Comparison of ENCODE assay signal across 8 mouse cellular contexts in the genomic region with DNA sequence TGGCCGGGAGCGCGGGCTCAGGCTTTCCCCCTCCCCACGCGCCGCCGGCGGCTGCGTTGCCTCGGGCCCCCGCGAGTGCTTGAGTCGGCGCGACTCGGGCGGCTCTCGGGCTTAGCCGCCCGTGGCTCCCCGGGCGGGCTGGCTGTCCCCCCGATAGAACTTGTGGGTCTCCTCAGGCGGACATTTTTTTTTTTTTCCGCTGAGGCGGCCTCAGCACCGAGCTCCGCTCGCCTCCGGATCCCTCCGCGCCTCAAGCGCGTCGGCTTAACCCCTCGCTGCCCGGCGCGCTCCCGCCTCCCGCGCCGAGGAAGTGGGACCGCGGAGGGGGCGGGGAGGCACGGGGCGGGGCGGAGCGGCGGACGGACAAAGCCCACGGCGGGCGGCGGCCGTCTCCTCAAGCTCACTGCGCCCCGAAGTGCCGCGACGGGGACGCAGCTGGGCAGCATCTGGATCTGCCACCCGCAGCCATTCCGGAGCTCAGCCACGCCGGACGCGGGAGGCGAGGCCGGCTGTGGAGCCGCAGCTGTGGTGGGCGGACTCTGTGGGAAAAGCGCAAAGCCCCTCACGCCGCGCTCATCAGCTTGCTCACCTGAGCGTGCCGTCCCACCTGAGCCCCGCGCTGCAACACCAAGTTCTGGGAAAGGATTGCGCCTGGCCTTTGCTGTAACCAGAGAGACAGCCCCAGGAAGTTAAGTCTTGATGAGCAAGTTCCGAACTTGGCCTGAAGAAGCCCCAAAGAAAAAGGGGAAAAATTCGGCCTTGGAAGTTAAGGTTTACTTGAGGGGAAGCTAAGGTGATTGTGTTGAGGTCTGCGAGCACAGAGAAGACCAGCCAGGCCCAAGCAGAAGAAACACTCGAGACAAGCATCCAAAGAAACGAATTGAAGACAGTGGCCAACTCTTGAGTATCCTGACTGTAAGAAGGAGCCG. TPM values are rescaled to one million over a fixed set of nuclear protein-coding genes. Genes with fewer than 3 reads are reported as not detected.
DNase-seq lines count a peak whose midpoint lies in the region; ATAC-seq lines count a peak whose summit lies in the region.

TSS of gene Tcf12 (minus strand) at position 250 of the 929 bp plus-strand sequence.

- ATAC-seq in embryonic facial prominence, embryonic 13.5 days (ENCODE audit: insufficient number of reproducible peaks, insufficient read depth, low FRiP score, low TSS enrichment, low read depth): peak; percentile 85
- ATAC-seq in limb, embryonic 12.5 days (ENCODE audit: insufficient number of reproducible peaks, insufficient read depth, low FRiP score, low TSS enrichment, low read depth): peak; percentile 83
- peak; percentile 92 for ATAC-seq in midbrain, embryonic 14.5 days (ENCODE audit: low FRiP score, low TSS enrichment)

- WGBS in embryonic facial prominence, embryonic 13.5 days: 3% methylated on average over 86 of the region's 88 CpGs
- whole genome bisulfite sequencing in limb, embryonic 12.5 days: 2% methylated on average over 86 of the region's 88 CpGs
- 1% methylated on average over 85 of the region's 88 CpGs for WGBS in midbrain, embryonic 14.5 days

- peaks cover 9% of the 10 kb centered on the region for H3K36me3 ChIP-seq in embryonic facial prominence, embryonic 13.5 days
- peaks cover 12% of the 10 kb centered on the region; the same call in 1 of the 2 replicates for H3K36me3 ChIP-seq in limb, embryonic 12.5 days
- H3K36me3 ChIP-seq in midbrain, embryonic 14.5 days (ENCODE audit: control insufficient read depth, insufficient read depth, low read length): peaks cover 8% of the 10 kb centered on the region; the same call in 1 of the 2 replicates

- H3K4me2 ChIP-seq in embryonic facial prominence, embryonic 13.5 days: peak within 1 kb of the TSS; percentile 77
- H3K4me2 ChIP-seq in limb, embryonic 12.5 days: peak within 1 kb of the TSS; percentile 70
- H3K4me2 ChIP-seq in midbrain, embryonic 14.5 days (ENCODE audit: low read length): peak within 1 kb of the TSS; percentile 78

- H3K27me3 ChIP-seq in embryonic facial prominence, embryonic 13.5 days: no peaks in the 10 kb centered on the region
- H3K27me3 ChIP-seq in limb, embryonic 12.5 days: no peaks in the 10 kb centered on the region
- no peaks in the 10 kb centered on the region for H3K27me3 ChIP-seq in midbrain, embryonic 14.5 days (ENCODE audit: control insufficient read depth, insufficient read depth, low read length)

- peak; percentile 89 for DNase-seq in 416B (ENCODE audit: low read depth)
- DNase-seq in adrenal gland, postnatal 36 days: peak; percentile 85 to 91
- peak; percentile 87 to 90 for DNase-seq in heart, adult 18-20 months
- peak; percentile 89 for DNase-seq in kidney, adult 18-20 months
- peak; percentile 98 for DNase-seq in midbrain, embryonic 14.5 days
- peak; percentile 72 for DNase-seq in spleen, adult 12 weeks (ENCODE audit: low spot score)

- peak within 1 kb of the TSS; percentile 97 for H3K4me3 ChIP-seq in embryonic facial prominence, embryonic 13.5 days
- H3K4me3 ChIP-seq in limb, embryonic 12.5 days (replicated peaks): peak within 1 kb of the TSS; percentile 95
- peak within 1 kb of the TSS; percentile 97 for H3K4me3 ChIP-seq in midbrain, embryonic 14.5 days (replicated peaks; ENCODE audit: low read depth, low read length)

- peaks cover 21% of the 10 kb centered on the region for H3K4me1 ChIP-seq in embryonic facial prominence, embryonic 13.5 days
- peaks cover 13% of the 10 kb centered on the region for H3K4me1 ChIP-seq in limb, embryonic 12.5 days (replicated peaks)
- peaks cover 20% of the 10 kb centered on the region for H3K4me1 ChIP-seq in midbrain, embryonic 14.5 days (ENCODE audit: control insufficient read depth, insufficient read depth, low read length)

- H3K27ac ChIP-seq in embryonic facial prominence, embryonic 13.5 days: peak within 1 kb of the TSS; percentile 99
- H3K27ac ChIP-seq in limb, embryonic 12.5 days: peak within 1 kb of the TSS; percentile 98
- H3K27ac ChIP-seq in midbrain, embryonic 14.5 days (replicated peaks; ENCODE audit: low read depth, low read length): peak within 1 kb of the TSS; percentile 96

- H3K9ac ChIP-seq in embryonic facial prominence, embryonic 13.5 days: peak within 1 kb of the TSS; percentile 100
- peak within 1 kb of the TSS; percentile 100 for H3K9ac ChIP-seq in limb, embryonic 12.5 days (replicated peaks)
- peak within 1 kb of the TSS; percentile 97 for H3K9ac ChIP-seq in midbrain, embryonic 14.5 days (replicated peaks; ENCODE audit: low read length)

- no peaks in the 10 kb centered on the region for H3K9me3 ChIP-seq in embryonic facial prominence, embryonic 13.5 days
- H3K9me3 ChIP-seq in limb, embryonic 12.5 days: no peaks in the 10 kb centered on the region
- H3K9me3 ChIP-seq in midbrain, embryonic 14.5 days (ENCODE audit: control insufficient read depth, low read length): no peaks in the 10 kb centered on the region

RNA-seq across cellular contexts. Expression of gene Tcf12, which starts in this region (rescaled TPM):
- total RNA-seq in adrenal gland, postnatal 36 days (2021): 10 to 100 TPM; 80.3 to 91.0 TPM
- polyA plus RNA-seq in embryonic facial prominence, embryonic 13.5 days (2015; fragmentation: Nextera tagmentation; extraction: Ambion mirVana): 129 and 143 TPM in 2 replicates
- total RNA-seq in heart, adult 18-20 months (2021): 10 to 100 TPM; 29.6 to 32.0 TPM
- 142 and 158 TPM in 2 replicates for polyA plus RNA-seq in limb, embryonic 12.5 days (2016; fragmentation: Nextera tagmentation; extraction: Ambion mirVana)
- 68.5 and 93.6 TPM in 2 replicates for polyA plus RNA-seq in midbrain, embryonic 14.5 days (2014; fragmentation: Nextera tagmentation; extraction: Ambion mirVana)

Comparison
In these comparisons a context has a peak if more than half of its experiments do, and no peak if none do; other contexts are left out.
1. Peak in every context shown above with its lines: DNase-seq, ATAC-seq, H3K4me3 ChIP-seq and H3K27ac ChIP-seq.